Mouse (Mus musculus) heart, postnatal 10 days (tissue): Measurements from ENCODE around the gene Abca7. TPM values are rescaled to one million over a fixed set of nuclear protein-coding genes. Genes with fewer than 3 reads are reported as not detected.
A peak's percentile ranks its signal among the peaks of the same experiment; 100 is the strongest.

Experiments used
- DNase-seq, 2 experiments: peaks; one replicate each; pipeline ENCODE4 v3.0.0; 2021
- intact Hi-C: fragments of 180-260 bp; cut with DNase I; formaldehyde crosslinking; loops from one replicate; pipeline ENCODE4 v1.15.1; 2025
- total RNA-seq, 2 experiments: library from RNA; stranded (reverse); gene quantifications; 2 replicates each; pipeline ENCODE4 v1.2.3; 2021

Gene Abca7
- total RNA-seq, 2 experiments from 2014 or later = 7.8 to 8.2 TPM

DNA sequence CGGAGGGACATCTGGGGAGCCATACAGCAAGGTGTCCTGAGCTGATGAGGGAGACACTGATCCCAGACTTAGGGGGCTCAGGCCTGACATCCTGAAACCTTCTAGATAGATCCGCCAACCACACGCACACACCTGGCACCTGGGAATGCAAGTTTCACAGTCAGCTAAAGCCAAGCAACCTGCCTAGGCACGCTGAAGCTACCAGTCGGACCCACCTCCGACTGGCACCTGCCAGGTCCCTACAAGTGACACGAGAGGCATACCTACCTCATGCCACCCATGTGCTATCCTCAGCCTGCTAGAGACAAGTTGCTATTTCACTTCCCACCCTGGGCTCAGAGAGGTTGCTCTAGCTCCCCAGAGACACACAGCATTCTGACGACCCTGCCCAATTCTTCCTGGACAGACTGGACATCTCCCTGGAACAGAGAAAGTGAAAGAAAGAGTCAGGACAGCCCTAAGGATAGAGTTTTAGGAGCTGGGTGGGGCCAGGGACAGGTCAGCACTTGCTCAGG, 7.0 kb upstream of the Abca7 start:
- no peak for DNase-seq
- intact Hi-C loops = loop anchor here (2.0 to 5.0 kb wide), 4 partner anchors 45 to 153 kb away; partner anchors contain the start of genes Cbarp and Stk11

DNA sequence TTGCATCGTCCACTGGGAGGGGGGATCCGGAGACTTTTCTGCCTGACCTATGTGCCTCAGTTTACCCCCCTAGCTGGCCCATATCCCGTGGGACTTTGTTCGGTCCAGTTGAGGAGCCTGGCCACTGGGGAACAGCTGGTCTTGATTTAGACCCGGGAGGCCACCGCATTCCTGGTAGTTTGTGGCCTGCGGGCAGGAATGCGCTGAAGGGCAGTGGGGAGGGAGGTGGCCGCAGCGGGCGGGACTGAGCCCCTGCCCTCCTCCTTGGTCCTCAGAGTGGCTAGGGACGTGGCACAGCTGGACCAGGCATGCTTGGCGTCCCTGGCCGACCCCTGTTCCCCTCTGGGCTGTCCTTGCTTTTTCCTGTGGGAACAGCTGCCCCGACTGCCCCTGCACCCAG, 6.4 kb upstream of the Abca7 start:
- DNase-seq = no peak
- intact Hi-C loops = loop anchor here (2.0 to 5.0 kb wide), 4 partner anchors 45 to 152 kb away; partner anchors contain the start of genes Cbarp and Stk11

DNA sequence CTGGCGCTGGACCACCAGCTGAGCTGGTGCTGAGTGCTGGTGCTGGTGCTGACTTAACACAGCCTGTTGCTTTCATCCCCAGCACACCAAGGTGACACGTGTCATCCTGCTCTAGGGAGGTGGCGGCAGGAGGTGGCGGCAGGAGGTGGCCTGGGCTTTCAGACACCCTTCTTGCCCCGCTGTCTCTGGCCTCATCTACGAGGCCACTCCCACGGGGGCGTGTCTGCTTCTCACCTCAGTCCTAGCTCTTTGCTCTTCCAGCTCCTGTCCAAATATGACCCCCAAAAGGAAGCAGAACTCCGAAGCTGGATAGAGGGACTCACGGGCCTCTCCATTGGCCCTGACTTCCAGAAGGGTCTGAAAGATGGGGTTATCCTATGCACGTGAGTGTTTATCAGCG, 5.2 kb upstream of the Abca7 start:
- intact Hi-C loops = no loop called here
- no peak for DNase-seq

DNA sequence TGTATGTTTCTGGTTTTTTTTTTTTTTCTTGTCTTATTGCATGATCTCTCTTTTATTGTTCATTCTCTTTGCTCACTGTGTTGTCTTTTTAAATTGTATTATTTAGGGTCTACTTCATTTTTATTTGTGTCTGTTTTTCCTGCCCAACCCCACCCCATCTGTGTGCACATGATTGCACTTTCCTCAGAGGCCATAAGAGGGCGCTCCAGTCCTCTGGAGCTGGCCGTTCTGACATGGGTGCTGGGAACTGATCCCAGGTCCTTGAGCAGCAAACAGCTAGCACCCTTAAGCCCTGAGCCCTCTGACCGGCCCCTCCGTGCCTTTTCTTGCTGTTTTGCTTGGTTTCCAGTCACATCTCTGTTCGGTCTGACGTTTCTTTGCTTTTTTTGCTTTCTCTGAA, 4.7 kb upstream of the Abca7 start:
- intact Hi-C loops = no loop called here
- DNase-seq = no peak

DNA sequence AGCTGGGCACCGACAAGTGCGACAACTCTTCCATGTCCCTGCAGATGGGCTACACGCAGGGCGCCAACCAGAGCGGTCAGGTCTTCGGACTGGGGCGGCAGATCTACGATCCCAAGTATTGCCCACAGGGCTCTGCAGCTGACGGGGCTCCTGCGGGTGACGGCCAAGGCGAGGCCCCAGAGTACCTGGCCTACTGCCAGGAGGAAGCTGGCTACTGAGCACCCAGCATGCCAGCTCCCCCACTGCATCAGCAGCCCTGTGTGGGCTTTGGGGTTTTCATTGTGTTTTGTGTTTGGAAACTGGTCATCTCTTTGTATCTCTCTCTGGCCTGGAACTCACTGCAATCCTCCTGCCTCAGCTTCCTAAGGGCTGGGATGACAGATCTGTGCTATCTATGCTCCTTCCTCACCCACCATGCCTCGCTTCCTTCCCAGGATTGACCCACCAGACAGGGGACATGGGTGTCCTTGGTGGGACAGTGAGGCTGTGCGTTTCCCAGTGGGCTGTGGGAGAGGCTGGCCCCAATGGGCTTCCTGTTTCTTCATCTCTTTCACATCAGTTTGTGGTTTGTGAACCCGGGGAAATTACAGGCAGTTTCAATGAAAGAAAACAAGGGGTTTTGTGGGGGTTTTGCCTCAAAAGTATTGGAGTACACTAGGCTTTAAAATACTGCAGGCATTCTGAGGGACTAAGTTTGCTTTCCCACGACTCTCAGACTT, 1.7 kb upstream of the Abca7 start:
- no peak for DNase-seq
- intact Hi-C loops = no loop called here

DNA sequence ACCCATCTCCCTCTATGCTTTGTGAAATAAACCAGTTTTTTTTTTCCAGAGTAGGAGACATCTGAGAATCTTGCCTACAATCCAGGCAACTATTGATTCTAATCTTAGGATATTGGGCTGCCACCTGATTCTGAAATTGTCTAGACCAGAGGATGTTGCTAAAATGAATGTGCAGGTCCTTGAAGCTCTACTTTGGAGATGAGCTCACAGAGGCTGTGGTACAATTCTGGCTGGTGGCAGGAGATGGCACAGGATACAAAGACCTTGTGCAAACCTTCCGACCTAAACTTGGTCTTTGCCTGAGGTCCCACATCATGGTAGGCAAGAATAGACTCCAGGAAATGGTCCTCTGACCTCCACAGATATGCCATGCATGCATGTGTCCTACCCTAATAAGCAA, 658 bp upstream of the Abca7 start:
- intact Hi-C loops = loop anchor here (2.0 kb wide), 1 partner anchor 39 kb away; no protein-coding TSS in a partner anchor
- no peak for DNase-seq

DNA sequence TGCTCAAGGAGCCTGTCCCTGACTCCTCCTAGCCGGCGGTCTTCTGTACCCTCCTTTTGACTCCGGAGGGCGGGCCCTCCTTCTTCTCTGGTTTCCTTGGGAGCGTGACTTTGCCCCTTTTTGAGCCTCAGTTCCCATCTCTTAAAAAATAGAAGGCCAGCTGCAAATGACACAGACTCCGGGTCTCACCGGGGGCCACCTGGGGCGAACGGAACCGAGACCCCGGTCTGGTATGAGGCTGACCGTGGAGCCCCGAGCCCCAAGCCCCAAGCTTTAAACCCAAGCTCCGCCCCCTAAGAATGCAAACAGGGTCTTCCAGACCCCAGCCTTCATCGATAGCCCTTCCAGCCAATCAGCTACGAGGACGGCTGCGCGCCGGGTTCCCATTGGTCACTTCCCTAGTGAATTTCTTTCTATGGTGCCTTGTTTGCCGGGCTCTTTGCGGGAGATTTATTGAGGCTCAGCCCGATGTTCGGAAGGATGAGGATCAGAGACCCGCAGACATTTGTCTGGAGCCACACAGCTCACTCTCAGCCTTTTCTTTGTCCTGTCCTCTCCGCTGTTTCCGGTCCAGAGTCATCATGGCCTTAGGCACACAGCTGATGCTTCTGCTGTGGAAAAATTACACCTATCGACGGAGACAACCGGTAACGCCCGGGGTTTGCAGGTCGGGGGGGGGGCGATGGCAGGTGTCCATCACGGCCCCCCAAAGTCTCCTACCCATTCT, 903 bp downstream of the Abca7 start:
- intact Hi-C loops = loop anchor here (2.0 kb wide), 1 partner anchor 38 kb away; no protein-coding TSS in a partner anchor
- peak; percentile 69 to 81 for DNase-seq

DNA sequence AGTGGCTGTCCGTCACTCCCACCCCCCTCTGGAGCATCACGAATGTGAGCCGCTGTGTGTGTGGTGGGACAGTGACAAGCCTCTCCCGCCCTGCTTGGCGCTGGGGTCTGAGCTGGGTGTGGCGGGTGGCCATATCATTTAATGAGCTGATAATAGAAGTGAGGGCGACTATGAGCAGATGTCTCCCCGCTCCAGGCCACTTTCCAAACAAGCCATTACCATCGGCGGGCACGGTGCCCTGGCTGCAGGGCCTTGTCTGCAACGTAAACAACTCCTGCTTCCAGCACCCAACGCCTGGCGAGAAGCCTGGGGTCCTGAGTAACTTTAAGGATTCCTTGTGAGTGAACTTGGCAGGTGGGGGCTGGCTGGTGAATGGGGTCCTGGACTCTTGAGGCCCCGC, 1.5 kb downstream of the Abca7 start:
- intact Hi-C loops = loop anchor here (2.0 kb wide), 1 partner anchor 37 kb away; no protein-coding TSS in a partner anchor
- peak; percentile 74 to 75 for DNase-seq

DNA sequence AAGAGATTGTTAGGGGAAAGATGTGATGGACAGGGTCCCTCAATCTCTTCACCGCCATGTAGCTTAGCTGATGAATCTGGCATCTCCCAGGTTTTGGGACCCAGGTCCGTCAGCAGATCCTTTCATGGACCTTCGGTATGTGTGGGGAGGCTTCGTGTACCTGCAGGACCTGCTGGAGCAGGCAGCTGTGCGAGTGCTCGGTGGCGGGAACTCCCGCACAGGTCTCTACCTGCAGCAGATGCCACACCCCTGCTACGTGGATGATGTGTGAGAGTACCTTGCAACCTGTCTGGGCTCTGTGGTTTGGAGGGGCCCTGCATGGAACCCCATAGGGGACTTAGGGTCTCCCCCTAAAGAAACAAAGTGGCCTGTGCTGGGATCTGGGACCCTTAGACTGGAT, 5.7 kb downstream of the Abca7 start:
- intact Hi-C loops = no loop called here
- no peak for DNase-seq

DNA sequence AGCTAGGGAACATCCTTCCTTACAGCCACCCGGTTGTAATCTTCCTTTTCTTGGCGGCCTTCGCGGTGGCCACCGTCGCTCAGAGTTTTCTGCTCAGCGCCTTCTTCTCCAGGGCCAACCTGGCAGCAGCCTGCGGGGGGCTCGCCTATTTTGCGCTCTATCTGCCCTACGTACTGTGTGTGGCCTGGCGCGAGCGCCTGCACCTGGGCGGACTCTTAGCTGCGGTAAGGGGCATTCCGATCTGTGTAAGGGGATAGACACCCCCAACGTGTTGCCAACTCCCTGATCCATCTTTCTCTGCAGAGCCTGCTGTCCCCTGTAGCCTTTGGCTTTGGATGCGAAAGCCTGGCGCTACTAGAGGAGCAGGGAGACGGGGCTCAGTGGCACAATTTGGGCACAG, 6.5 kb downstream of the Abca7 start:
- DNase-seq = no peak
- intact Hi-C loops = no loop called here

DNA sequence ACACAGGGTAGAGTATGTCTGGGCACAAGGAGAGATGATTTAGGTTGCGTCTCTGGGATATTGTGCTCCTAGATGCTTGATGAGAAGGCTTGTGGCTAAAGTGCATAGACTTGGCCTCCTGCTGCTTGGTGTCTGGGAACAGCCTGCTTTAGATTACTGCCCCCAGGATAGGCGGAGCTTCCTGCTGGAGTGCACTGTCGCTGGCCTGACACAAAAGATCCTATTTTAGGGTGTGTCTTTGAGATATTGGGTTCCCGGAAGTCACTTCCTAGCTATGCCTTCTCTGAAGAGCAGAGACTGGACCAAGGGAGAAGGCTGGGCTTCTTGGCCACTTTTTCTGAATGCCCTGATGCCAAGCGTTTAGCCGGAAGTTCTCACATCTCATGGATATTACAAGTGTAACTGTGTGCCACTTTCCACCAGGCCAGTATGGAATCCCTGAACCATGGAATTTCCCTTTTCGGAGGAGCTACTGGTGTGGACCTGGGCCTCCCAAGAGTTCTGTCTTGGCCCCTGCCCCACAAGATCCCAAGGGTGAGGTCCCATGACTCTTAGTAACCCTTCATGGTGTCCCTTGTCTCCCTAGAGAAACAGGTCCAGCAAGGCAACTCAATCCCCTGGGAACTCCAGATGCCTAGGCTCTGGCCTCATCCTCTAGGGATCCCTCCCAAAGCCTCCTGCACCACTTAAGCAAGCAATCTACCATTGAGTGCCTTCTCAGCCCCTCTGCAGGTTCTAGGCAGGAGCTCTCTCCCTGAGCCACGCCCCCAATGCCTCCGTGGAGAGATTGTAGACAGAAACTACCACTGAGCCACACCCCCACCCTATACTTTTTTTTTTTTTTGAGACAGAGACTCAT, 7.3 kb downstream of the Abca7 start:
- peak in 1 of 2 experiments; percentile 48 for DNase-seq
- intact Hi-C loops = no loop called here

DNA sequence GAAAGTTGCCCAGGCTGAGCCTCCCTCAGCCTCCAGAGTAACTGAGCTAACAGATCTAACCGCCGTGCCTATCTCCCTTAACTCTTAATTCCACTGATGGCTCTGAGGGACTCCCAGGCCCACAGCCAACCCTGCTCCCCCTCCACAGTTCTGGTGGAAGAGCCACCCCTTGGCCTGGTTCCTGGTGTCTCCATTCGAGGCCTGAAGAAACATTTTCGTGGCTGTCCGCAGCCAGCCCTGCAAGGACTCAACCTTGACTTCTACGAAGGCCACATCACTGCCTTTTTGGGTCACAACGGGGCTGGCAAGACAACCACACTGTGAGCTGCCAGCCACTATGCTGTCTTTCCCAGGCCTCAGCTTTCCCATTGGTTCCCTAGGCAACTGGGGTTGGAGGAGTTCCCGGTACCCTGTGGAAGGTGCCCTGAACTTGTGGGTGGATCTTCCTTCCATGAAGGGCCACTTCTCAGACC, 8.0 kb downstream of the Abca7 start:
- intact Hi-C loops = no loop called here
- no peak for DNase-seq

DNA sequence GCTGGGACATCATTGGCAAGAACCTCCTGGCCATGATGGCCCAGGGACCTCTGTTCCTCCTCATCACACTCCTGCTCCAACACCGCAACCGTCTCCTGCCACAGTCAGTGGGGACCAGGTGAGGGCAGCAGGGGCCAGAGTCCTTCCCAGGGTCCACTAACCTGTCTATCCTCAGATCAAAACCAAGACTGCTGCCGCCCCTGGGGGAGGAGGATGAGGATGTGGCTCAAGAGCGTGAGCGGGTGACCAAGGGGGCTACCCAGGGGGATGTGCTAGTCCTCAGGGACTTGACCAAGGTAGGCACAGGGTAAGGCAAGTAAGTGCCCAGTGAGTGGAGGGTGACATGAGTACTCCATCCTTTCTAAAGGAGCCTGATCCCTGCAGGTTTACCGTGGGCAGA, 15.4 kb downstream of the Abca7 start:
- no peak for DNase-seq
- intact Hi-C loops = no loop called here

DNA sequence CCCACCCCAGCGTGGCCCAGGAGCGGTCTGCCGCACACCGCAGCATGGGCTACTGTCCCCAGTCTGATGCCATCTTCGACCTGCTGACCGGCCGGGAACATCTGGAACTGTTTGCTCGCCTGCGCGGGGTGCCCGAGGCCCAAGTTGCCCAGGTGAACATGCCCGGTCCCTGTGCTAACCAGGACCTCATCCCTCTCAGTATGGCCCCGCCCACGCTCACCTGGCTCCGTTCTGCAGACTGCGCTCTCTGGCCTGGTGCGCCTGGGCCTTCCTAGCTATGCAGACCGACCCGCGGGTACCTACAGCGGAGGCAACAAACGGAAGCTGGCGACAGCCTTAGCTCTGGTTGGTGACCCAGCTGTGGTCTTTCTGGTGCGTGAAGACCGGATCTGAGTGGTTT, 17.3 kb downstream of the Abca7 start:
- DNase-seq = no peak
- intact Hi-C loops = no loop called here

DNA sequence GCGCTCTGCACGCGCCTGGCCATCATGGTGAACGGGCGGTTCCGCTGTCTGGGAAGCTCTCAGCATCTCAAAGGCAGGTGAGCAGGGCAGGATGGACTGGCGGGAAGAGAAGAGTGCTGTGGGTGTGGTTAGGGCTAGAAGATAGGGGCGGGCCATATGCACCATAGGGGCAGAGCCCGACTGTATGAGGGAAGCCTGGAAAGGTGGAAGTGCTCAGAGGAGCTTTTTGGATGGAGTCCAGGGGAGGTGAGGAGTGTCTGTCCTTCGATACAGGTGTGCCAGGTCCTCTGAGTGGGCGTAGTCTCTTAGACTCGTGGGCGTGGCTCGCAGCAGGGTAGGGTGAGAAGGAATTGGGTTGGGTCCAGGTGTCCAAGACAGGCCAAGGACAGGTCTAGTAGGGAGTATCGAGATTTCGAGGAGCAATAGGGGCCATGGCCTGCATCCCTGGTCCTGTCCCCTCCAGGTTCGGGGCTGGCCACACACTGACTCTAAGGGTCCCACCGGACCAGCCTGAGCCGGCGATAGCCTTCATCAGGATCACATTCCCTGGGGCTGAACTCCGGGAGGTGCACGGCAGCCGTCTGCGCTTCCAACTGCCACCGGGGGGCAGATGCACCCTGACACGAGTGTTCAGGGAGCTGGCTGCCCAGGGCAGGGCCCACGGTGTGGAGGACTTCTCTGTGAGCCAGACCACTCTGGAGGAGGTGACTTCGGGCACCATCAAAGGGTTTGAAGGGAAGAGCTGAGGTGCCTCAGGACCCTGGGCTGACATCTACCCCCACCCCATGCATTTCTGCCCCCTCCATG, 18.4 kb downstream of the Abca7 start:
- DNase-seq = no peak
- intact Hi-C loops = no loop called here

DNA sequence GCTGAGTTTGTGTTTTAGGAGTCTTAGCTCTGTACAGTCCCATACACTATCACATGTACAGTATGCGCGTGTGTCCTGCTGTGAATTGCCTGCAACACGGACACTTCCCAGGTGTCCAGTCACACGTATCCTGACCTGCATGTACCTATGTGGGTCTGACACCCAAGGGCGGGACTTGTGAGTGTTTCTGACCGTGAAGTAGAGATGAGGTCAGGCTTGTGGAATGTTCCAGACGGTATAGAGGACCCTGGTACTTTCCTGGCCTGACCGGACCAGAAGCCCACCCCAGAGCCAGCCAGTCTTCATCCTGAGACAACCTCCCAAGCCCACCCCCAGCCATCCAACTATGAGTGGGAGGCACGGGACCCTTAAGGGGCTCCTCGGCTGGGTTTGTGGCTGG, 19.3 kb downstream of the Abca7 start:
- intact Hi-C loops = no loop called here

DNA sequence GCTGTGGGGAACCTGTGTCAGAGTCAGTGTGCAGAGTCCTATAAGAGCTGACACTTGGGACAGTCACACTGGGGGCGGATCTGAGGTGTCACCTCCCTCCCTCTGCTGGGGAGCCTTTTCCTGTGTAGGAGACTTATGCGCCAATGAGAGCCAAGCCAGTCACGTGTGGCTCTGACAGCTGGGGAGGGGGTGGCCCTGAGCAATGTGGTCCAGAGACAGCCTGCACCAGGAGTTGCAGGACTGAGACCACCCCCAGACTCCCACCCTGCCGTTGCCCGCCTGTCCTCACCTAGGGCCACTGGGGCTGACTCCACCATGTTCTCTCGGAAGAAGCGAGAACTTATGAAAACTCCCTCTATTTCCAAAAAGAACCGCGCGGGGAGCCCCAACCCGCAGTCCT, 20.2 kb downstream of the Abca7 start, which contains the start of gene Arhgap45:
Arhgap45 (plus strand) TSS at position 143 of the 400 bp plus-strand sequence.
- DNase-seq = peak in 1 of 2 experiments; percentile 52

More for the DNA sequence above, 19.3 kb downstream of the Abca7 start:
- no peak for DNase-seq

DNA sequence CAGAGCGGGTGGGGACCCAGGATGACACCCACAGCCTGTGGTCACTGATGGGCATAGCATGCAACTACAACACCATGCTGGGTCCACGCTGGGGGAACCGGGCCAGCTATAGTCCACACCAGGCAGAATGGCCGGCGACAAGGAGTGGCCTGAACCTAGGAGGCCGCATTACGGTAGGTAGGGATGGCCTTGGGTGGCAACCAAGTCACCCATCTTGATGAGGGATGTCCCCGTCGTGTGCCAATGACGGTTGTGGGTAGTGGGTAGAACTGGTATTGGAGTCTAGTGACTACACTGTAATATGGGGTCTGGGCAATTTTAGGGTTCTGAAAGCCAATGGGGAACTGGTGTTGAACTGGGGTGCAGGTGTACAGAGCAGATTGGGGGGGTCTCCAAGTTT, 20.6 kb downstream of the Abca7 start:
- intact Hi-C loops = no loop called here
- DNase-seq = no peak

More for the DNA sequence above, 20.2 kb downstream of the Abca7 start, which contains the start of gene Arhgap45:
- intact Hi-C loops = no loop called here

DNA sequence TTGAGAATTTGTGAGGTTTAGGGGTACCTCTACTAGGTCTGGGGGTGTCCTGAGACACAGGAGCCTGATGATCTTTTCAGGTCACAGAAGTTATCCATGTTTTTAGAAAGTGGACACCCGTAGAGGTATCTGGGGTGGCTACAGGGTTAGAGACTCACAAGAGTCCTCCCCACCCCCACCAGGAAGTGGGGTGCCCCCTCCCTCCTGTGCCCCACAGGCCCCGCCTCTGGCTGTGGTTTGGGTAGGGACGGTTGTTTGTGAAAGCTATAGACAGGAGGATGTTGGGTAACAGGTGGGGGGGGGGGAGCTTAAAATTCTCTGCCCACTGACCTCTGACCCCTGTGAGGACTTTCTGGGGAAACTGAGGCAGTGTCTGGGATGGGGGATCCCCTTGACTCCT, 21.1 kb downstream of the Abca7 start:
- intact Hi-C loops = no loop called here

DNA sequence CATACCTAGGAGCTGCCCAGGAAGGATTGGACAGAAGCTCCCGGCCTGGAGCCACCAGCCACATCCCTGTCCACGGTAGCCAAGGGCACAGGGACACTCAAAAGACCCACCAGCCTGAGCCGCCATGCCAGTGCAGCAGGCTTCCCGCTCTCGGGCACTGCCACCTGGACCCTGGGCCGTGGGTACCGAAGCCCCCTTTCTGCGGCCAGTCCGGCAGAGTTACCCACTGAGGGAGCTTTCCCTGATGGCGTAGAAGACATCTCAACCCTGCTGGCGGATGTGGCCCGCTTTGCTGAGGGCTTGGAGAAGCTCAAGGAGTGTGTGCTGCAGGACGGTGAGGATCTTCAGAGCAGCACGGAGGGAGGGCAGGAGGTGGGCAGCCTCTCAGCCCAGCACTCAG, 21.5 kb downstream of the Abca7 start:
- intact Hi-C loops = no loop called here
- DNase-seq = no peak

More for the DNA sequence above, 21.1 kb downstream of the Abca7 start:
- peak in 1 of 2 experiments; percentile 58 for DNase-seq
